Mouse (Mus musculus) T-helper 17 cell (primary cell): Measurements from ENCODE around the gene Eps8l3.

Source experiments
- in situ Hi-C, 2 experiments: fragments of 300-600 bp; cut with MboI, MseI; formaldehyde crosslinking; loops; 1 replicate in 1 of 2; 2 replicates in 1 of 2; pipeline ENCODE4 v1.15.1; 2025; ENCODE audit warnings: high pct_unique_total_duplicates in 2 of 2

Eps8l3 gene

DNA sequence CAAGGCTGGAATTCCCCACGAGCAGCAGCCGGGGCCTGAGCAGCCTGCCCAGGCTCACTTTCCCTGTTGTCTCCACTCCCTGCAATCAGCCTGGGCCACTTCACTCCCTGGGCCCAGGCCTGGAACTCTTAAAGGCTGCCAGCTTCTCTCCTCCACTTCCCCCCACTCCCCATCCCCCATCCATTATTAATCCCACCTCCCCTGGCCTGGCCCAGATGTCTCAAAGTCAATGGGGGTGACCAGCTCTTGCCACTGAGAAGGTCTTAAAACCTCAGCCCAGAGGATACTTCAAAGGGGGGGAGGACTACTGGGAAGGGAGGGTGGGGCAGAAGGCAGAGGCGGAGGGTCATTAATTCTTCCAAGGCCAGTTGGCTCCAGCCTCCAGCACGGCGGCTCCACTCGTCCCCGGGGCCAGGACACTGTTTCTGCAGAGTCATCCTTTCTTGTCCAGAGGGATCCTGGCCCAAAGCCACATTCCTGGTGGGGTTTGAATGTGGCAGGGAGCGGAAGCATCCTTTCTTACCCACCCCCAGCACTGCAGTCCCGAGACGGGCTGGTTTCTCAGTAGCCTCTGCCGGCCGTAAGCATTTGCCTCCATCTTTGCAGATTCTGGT, 26.5 kb upstream of the Eps8l3 start:
- in situ Hi-C loops, result no loop called here

DNA sequence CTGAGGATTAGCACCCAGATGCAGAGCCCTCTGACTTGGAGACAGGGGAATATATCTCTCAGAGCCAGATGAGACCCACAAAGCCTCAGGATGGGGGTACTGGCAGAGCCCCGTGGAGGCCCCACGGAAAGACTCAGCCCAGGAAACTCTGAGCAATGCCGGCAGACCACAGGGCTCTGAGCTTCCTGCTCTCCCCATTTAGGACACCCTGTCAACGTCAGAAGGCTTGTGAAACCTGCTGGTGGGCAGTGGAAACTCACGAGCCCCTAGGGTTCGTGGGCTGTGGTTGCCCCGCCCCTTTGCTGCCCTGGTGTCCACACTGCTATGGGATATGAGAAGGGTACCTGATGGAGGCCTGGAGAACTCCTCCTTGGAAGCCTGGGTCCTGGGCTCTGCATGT, 24.2 kb upstream of the Eps8l3 start:
- in situ Hi-C loops, result no loop called here

DNA sequence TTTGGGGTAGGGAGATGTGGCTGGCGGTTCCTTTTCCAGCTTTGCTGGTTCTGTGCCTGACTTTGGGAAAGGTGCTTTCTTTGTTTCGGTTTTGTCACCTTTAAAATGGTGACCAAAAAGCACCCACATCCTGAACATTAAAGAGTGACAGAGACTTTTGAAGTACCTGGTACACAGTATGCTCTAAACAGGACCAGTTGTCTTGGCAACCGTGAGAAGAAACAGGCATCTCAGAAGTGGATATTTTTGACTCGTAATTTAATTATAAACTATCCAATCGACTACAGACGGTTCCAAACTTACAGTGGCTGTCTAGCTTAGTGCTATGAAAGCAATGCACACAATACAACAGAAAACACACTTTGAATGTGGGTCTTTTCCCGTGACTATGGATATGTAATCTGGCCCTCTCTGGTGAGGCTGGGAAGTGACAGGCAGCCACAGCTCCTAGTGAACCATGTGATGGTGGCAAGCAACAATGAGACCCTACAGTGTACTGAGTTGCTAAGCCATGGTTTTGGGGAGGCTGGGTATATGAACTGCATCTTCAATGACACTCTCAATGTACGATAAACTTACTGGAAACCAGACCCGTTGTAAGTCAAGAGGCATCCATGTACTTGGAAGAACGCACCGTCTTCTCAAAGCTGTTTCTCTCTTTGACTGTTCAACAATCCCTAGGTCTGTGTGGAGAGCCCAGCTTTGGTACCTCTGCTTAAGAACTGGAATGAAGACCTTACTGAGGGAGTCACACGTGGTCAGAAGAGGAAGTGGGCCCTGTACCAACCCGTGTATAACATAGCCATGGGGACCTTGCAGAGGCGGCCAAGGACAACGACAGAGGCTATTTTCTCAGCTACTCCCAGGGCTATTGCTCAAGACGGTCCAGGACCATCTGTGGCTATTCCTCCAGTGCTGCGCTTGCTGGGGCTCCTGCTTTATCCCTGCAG, 23.5 kb upstream of the Eps8l3 start:
- in situ Hi-C loops, result no loop called here

DNA sequence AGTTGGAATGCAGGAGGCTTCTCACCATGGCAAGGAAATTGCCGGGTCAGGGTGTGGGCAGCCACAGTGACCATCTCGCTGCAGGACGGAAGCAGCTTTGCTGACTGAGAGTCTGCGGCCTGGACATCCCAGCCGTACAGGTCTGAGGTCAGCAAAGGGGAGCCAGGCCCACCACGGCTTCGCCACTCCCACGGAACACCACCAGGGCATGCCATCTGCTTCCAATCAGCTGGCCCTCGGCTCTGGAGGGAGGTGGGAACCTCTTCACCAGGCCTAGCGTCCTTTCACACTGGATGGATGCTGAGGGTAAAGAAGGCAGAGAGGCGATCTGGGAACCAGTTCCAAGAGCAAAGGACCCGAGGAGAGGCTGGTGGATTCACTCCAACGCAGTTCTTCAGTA, 21.7 kb upstream of the Eps8l3 start:
- in situ Hi-C loops, result no loop called here

DNA sequence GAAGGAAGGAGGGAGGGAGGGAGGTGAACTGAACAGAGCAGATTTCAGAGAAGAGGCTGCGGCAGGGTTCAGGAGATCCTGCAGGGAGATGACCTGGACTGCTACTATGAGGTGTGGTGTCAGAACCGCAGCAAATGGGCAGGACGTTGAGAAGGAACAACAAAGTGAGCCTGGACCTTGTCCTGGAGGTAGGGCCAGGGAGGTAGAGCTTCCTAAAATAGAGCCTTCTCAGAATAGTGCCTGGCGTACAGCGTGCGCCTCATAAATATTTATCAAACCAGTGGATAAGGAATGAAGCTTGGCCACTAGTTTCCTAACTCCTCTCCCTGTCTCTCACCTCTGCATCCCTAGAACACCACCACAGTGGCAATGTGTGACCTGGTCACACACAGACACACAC, 19.4 kb upstream of the Eps8l3 start:
- in situ Hi-C loops, result no loop called here

DNA sequence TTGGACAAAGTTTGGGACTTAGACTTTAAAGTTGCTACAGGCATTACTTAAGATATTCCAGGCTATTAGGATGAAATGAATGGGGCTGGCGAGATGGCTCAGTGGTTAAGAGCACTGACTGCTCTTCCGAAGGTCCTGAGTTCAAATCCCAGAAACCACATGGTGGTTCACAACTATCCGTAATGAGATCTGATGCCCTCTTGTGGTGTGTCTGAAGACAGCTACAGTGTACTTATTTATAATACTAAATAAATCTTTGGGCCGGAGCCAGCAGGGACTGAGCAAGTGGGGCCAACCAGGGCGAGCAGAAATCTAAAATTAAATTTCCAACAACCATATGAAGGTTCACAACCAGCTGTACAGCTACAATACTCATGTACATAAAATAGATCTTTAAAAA, 15.5 kb upstream of the Eps8l3 start:
- in situ Hi-C loops, result loop anchor here (5.0 kb wide), 3 partner anchors 89 to 164 kb away; partner anchors contain the start of gene Ahcyl1 (in 2 of the 2)

DNA sequence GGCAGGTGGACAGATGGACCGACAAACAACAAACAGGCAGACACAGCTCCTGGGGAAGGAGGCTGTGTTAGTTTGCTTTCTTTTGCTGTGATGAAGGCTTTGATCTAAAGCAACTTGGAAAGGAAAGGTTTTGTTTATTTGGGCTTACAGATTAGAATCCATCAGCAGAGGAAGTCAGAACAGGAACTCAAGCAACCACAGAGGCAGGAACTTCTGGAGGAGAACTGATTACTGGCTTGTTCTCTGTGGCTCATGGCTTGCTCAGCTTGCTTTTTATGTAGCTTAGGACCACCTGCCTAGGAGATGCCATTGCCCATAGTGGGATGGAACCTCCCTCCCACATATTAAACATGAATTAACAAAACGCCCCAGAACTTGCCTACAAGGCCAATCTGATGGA, 14.6 kb upstream of the Eps8l3 start:
- in situ Hi-C loops, result loop anchor here (5.0 kb wide), 3 partner anchors 90 to 165 kb away; partner anchors contain the start of gene Ahcyl1 (in 2 of the 2)

DNA sequence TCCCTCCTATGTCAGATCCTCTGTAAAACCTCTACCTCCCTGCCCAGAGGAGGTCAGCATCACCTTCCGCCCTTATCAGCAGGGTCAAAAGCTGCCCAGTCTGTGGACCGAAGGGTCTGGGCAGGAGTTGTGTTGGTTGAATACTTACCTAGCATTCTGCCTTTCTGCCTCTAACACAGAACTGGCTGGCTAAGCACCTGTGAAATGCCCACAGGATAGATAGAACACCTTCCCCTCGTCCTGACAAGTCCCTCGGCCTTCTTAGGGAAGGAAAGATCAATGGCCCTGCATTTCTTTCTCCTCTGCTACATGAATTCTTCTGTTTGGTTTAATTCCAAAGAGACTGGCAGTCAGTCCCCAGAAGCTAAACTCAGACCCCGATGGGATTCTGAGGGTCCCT, 13.6 kb upstream of the Eps8l3 start:
- in situ Hi-C loops, result loop anchor here (5.0 kb wide), 3 partner anchors 91 to 166 kb away; partner anchors contain the start of gene Ahcyl1 (in 2 of the 2)

DNA sequence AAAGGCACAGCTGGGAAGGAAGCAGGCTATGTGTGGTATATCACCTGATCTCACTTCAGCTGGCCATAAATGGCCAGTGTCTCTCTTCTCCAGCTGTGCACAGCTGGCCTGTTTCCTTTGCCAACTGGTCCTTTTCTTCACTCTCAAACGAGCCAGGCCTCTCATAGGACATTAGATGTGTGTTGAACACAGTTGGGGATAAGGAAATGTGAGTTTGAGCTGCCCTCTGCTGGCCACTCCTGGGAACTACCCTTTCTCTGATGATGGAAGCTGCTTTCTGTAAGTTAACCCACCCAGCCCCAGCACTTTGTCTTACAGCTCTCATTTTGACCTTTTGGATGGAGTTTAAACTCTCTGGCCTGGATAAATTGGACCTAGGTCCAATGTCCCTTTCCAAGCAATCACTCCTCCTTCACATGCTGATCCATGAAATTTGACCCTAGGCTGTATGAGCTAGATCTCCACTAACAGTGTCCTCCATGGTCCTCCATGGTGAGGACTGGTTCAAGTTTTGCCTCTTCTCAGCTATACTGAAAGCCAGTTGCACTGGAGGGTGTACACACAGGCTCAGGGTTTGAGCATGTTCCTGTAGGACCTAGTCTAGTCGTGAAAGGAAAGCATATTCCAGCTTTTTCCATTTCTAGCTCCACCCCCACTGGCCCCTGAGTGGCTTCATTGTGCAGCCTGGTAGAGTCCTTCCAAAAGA, 13.0 kb upstream of the Eps8l3 start:
- in situ Hi-C loops, result loop anchor here (5.0 kb wide), 3 partner anchors 92 to 167 kb away; partner anchors contain the start of gene Ahcyl1 (in 2 of the 2)

DNA sequence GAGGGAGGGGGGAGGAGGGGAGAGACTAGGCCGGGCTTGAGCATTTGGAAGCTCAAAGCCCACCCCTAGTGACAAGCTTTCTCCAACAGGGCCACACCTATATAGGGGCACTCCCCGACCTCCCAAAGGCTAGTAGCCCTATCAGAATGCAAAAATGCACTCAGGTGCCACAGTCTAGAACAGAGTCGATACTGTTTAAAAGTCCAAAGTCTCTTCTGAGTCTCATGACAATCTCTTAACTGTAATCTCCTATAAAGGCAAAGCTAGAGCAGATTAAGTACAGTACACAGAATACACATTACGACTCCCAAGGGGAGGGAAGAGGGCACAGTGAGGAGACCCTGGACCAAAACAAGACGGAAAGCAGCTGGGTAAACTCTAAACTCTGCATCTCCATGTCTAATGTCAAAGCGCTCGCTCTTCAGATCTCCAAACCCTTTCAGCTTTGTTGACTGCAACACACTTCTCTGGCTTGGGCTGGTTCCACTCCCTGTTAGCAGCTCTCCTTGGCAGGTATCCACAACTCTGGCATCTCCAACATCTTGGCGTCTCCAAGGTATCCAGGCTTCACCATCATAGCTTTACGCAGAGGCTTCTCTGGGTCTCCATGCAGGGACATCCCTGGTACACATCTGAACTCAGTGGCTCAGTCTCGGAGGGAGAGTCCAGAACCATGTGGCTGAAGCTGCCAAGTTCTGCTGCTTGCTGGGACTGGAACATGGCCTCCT, 11.5 kb upstream of the Eps8l3 start:
- in situ Hi-C loops, result no loop called here

DNA sequence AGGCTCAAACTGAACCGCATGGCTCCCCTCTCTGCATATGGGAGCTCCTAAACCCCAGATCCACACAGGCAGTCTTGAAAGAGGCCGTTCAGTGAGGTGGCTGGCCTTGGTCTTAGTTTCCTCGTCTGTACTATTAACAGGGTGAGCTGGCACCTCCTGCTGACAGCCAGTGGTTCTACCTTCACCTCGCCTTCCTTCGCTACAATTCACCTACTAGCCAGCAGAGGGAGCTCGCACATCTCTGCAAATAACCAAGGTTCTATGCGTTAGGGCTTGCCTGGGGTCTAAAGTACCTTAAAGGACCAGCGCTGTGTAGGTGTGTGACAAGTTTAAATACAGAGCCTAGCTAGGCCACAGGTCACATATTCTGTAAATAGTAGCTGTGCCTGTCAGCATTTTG, 9.9 kb upstream of the Eps8l3 start:
- in situ Hi-C loops, result no loop called here

DNA sequence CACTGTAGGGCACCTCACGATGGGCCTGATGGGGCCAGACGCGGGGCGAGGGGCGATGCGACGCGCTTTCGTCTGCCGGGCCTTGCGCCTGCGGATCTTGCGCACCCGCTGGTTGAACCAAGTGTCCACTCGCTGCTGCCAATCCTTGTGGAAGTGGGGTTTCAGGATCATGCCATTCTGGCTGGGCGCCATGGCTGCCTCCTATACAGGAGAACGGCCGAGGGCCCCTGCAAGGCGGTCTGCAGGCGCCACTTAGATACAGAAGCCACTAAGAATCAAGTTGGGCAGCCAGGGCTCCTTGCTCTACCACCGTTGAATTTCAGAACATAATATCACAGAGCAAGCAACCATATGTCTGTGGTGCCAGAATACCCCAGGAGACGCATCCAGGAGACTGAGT, 8.6 kb upstream of the Eps8l3 start:
- in situ Hi-C loops, result no loop called here

DNA sequence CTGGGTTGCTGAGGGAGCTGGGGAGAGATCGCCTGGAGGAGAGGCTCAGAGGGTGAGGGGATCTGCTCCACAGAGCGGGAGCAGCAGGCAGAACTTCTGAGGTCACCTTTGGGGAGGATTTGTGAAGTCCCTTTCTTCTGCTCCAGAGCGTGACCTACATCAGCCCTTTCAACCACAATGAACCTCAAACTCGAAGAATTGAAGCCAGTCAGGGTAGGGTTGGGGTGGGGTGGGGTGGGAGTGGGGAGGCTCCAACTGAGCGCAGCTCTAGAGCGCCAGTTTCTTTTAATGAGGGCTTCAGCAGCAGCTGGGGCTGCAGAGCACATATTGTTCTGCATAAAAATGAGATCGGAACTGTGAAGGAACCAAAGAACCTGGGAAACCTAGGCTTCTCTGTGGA, 7.9 kb upstream of the Eps8l3 start:
- in situ Hi-C loops, result no loop called here

DNA sequence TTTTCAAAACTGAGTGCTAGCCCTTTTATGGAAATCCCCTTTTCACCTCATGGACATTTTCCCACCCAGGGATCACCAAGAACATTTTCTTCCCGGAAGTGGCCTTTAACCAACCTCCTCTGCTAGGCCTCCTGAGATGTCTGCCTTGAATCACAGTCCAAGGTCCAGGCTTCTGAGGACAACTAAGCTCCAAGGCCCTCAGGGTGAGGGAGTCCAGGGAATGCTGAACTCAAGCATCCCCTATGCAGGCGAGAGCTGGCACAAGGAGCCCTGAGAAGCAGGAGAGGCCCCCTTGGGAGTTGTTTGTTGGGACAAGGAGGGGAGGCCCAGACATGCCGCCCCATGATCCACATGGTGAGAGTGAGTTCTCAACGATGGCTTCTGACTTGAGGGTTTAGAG, 7.1 kb upstream of the Eps8l3 start:
- in situ Hi-C loops, result loop anchor here in 1 of 2 experiments (10.0 kb wide), 1 partner anchor 1995 kb away; the partner anchor contains the start of genes Adora3 and Tmigd3

DNA sequence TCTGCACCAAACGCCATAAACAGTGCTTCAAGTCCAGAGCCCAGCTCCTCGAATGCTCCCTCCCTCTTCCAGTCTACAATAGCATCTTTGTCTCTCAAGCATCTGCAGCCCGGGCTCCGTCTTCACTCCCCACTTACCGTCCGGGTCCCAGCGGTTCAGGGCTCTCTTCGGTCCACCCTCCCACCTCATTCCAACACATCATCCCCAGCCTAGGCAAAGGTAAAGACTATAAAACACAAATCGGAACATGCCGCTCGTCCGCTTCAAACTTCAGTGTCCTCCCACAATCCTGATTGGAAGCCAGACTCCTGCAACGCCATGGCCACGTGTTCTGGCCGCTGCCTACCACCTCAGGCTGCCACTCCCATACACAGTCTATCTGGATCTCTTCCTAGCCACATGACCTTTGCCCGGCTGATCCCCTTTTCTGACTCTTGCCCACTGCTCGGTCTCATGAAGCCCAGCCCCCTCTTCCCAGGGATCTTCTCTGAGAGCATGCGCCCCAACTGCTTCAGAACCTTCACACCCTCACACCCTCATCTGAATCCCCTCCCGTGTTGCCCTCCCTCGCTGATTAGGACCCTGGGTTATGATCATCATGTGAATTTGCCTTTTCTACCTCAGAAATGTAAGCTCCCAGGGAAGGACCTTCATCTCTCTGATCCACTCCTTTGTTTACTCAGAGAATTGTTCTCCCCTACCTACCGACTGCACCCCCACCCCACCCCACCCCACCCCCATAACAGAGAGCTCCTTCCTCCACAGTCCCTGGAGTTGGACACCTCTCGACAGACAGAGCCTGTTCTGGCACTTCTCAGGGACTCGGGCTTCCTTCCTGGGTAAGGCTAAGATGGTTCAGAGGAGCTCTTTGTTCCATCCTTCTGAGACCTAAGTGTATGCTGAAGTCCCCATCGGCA, 3.4 kb upstream of the Eps8l3 start:
- in situ Hi-C loops, result loop anchor here in 1 of 2 experiments (10.0 kb wide), 1 partner anchor 1999 kb away; the partner anchor contains the start of genes Adora3 and Tmigd3

DNA sequence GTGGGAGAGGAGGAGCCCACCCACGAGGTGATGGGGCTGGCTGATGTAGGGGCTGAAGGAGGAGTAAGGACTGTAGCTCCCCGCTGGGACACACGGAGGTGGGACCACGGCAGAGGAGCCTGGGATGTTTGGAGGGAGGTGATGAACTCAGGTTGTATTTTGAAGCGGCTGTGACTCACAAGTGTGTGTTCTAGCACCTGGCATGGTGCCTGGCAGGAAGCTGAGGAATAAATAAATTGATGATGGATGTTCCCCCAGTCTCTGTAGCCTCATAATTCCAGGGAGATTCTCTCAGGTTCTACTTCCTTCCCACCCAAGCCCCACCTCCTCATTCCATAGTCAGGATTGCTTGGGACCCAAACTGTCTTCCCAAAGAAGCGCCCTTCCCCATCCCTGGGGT, 1.8 kb upstream of the Eps8l3 start:
- in situ Hi-C loops, result loop anchor here in 1 of 2 experiments (10.0 kb wide), 1 partner anchor 2000 kb away; the partner anchor contains the start of genes Adora3 and Tmigd3

DNA sequence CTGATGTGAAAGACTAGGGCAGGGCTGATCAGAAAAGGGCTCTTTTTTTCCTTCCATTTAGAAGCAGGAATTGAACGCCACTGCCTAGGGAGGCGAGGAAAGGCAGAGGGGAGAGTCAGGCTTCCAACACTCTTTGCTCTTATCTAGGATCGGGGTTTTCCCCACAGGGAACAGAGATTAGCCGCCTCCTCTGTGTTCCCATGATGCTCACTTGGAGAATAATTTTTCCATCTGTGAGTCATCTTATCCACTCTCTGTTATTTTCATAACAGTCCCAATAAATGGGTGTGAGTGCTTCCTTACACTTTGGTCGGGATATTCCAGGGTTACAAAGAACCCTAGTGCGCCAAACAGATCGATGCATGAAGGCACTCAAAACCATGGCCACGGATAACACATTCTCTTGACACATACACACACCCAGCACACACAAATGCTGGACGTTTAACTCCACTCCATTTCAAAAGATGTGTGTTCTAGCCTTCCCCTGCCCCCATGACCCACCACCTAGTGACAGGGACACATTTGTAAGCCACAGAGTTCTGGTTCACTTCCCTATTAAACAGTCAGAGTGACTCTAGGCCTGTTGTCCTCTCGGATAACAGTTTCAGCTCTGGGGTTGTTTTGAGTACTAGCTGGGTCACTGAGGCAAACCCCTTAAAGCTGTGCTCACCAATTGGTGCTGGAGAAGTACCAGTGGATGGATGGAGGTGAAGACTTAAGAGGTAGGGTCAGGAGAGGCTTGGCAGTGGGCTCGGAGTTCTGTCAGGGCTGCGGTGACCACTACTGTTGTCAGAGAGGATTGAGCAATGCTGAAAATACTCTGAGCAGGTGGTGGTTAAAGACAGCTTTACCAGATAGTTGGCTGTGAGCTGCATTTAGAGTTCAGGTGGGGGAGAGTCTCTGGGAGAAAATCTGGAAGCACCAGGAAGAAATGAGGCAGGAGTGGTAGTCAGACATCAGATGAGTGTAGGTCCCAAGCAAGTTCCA, 1.0 kb downstream of the Eps8l3 start:
- in situ Hi-C loops, result loop anchor here in 1 of 2 experiments (10.0 kb wide), 1 partner anchor 2003 kb away; the partner anchor contains the start of genes Adora3 and Tmigd3

DNA sequence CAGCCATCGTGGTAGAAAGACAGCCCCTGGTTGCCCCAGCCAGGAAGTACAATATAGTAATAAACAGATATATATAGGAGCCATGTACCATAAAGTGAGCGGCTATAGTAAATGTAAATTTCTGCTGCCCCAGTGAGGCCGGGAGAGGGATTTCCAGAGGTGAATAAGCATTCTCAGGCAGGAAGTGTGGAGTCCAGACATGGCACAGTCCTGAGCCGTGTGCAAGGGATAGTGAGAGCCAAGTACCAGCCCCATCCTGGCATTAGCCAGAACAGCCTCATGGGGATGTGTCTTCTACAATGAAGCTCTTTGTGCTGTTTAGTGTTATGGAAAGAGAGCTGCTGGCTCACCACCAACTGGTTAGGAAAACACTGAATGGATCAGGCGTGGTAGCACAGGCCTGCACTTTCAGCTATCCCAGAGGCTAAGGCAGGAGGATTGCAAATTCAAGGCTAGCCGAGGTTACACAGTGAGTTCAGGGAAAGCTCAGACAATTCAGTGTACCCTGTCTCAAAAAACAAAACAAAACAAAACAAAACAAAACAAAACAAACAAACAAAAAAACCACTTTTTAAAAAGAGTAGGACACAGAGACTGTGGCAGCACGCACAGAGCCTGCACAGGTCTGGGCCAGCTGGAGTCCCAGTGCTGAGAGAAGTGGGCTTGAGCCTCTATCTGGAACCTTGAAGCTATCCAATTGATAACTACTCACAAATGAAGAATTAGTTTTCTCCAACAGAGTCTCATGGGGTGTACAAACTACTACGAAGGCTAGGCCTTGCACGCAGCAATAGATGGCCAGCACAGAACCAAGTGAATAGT, 10.9 kb downstream of the Eps8l3 start:
- in situ Hi-C loops, result loop anchor here in 1 of 2 experiments (10.0 kb wide), 1 partner anchor 1703 kb away; no protein-coding TSS in a partner anchor
